Mouse (Mus musculus) hindbrain, embryonic 15.5 days (tissue): ENCODE measurements around the gene Gm8113. TPM values are rescaled to one million over a fixed set of nuclear protein-coding genes. Genes with fewer than 3 reads are reported as not detected.
"Not testable (repeated sequence)": the region's sequence is repeated elsewhere in the genome, so short reads cannot be mapped to it uniquely, and the experiment has no call there.

ENCODE experiments used
- ATAC-seq: fragments of 200-750 bp; cut with Nextera tagmentation; 2 replicates; pipeline ENCODE4 v1.8.0; 2017; ENCODE audit warnings: low read depth, moderate number of reproducible peaks, moderate TSS enrichment; ENCODE audit not compliant: low FRiP score
- H3K27ac ChIP-seq: fragments of 300-500 bp; sonication (generic); replicated peaks from 2 replicates; pipeline ENCODE4 v1.5.1; 2015; ENCODE audit warnings: mild to moderate bottlenecking, inconsistent platforms
- H3K27me3 ChIP-seq: fragments of 300-500 bp; sonication (generic); 2 replicates; pipeline ENCODE4 v1.6.1; 2015; ENCODE audit warnings: control low read depth, inconsistent platforms
- H3K36me3 ChIP-seq: fragments of 300-500 bp; sonication (generic); 2 replicates; pipeline ENCODE4 v1.6.1; 2015; ENCODE audit warnings: control low read depth, inconsistent platforms
- H3K4me1 ChIP-seq: fragments of 300-500 bp; sonication (generic); replicated peaks from 2 replicates; pipeline ENCODE4 v1.6.1; 2015; ENCODE audit warnings: control low read depth, inconsistent platforms
- H3K4me2 ChIP-seq: fragments of 300-500 bp; sonication (generic); 2 replicates; pipeline ENCODE4 v1.6.1; 2015; ENCODE audit warnings: moderate library complexity, mild to moderate bottlenecking, inconsistent platforms
- H3K4me3 ChIP-seq: fragments of 300-500 bp; sonication (generic); 2 replicates; pipeline ENCODE4 v1.5.1; 2015; ENCODE audit warnings: mild to moderate bottlenecking, inconsistent platforms
- H3K9ac ChIP-seq: fragments of 300-500 bp; sonication (generic); 2 replicates; pipeline ENCODE4 v1.6.1; 2015; ENCODE audit warnings: inconsistent platforms
- H3K9me3 ChIP-seq: fragments of 300-500 bp; sonication (generic); 2 replicates; pipeline ENCODE4 v1.6.1; 2016; ENCODE audit warnings: control low read depth, inconsistent platforms
- WGBS: fragments of 180-500 bp; shearing (Covaris S2); methylation state at CpG from one replicate; pipeline ENCODE4 v1.1.7; 2015; 5-methylcytosine and 5-hydroxymethylcytosine counted together
- polyA plus RNA-seq: library from polyadenylated mRNA; unstranded; fragments of >200 nt; fragmentation: Nextera tagmentation; extraction: Ambion mirVana; gene quantifications from 2 replicates; pipeline ENCODE4 v1.2.1, GENCODE M21; 2015

The Gm8113 gene
- polyA plus RNA-seq, 1 experiment from 2014 or later, result 6.0 TPM

GRCm38 (mm10) chr14:43933399-43933798 is 8.2 kb downstream of the Gm8113 start:
- H3K9ac ChIP-seq, H3K4me3 ChIP-seq, H3K27ac ChIP-seq, H3K27me3 ChIP-seq, H3K36me3 ChIP-seq, H3K4me2 ChIP-seq, H3K9me3 ChIP-seq, ATAC-seq, H3K4me1 ChIP-seq: not testable (repeated sequence)
- WGBS, result 53% methylated on average over 5 of the region's 5 CpGs

GRCm38 (mm10) chr14:43953382-43953781 is 28.2 kb downstream of the Gm8113 start:
- H3K27ac ChIP-seq, ATAC-seq, H3K4me1 ChIP-seq, H3K4me2 ChIP-seq, H3K36me3 ChIP-seq, H3K4me3 ChIP-seq, H3K9me3 ChIP-seq, H3K9ac ChIP-seq, H3K27me3 ChIP-seq: not testable (repeated sequence)
- 58% methylated on average over 2 of the region's 2 CpGs for WGBS

- WGBS, result no CpG with 5 or more reads among the region's 1 CpGs
- not testable (repeated sequence) for H3K9ac ChIP-seq, H3K4me1 ChIP-seq, ATAC-seq, H3K36me3 ChIP-seq, H3K27me3 ChIP-seq, H3K4me2 ChIP-seq, H3K9me3 ChIP-seq, H3K4me3 ChIP-seq, H3K27ac ChIP-seq
Observed at GRCm38 (mm10) chr14:43955074-43955473, 29.9 kb downstream of the Gm8113 start.

- not testable (repeated sequence) for H3K9ac ChIP-seq, H3K9me3 ChIP-seq, H3K4me3 ChIP-seq, H3K27ac ChIP-seq, H3K4me2 ChIP-seq, H3K4me1 ChIP-seq, H3K27me3 ChIP-seq, H3K36me3 ChIP-seq, ATAC-seq
- no CpG with 5 or more reads among the region's 2 CpGs for WGBS
Observed at GRCm38 (mm10) chr14:43956769-43957168, 31.6 kb downstream of the Gm8113 start, which contains the start of gene Ang5. Ang5 (plus strand) TSS chr14:43957069.

Other genes with a start within 250 kb of the Gm8113 start
- not detected in 2 replicates for gene Gm8165, start 248.2 kb upstream of the Gm8113 start, polyA plus RNA-seq
- gene Gm7324, start 227.6 kb upstream of the Gm8113 start, polyA plus RNA-seq, result 0.64 and 0.94 TPM in 2 replicates
- not detected in 2 replicates for gene Gm16506, start 197.9 kb upstream of the Gm8113 start, polyA plus RNA-seq
- not detected in 2 replicates for gene Gm6526, start 177.5 kb upstream of the Gm8113 start, polyA plus RNA-seq
- not detected in 2 replicates for gene Gm8180, start 140.6 kb upstream of the Gm8113 start, polyA plus RNA-seq
- gene Ear1, start 49.9 kb upstream of the Gm8113 start, polyA plus RNA-seq, result not detected in 2 replicates
- not detected in 2 replicates for gene Ear10, start 1.8 kb upstream of the Gm8113 start, polyA plus RNA-seq
- gene Ang5, start 31.7 kb downstream of the Gm8113 start, polyA plus RNA-seq, result not detected in 2 replicates
- gene Ang6, start 76.9 kb downstream of the Gm8113 start, polyA plus RNA-seq, result not detected in 2 replicates
- gene Ear2, start 177.3 kb downstream of the Gm8113 start, polyA plus RNA-seq, result not detected in 2 replicates
- not detected in 2 replicates for gene Gm3327, start 198.5 kb downstream of the Gm8113 start, polyA plus RNA-seq